Mouse (Mus musculus): ENCODE results near the gene Gpr18. TPM values are rescaled to one million over a fixed set of nuclear protein-coding genes. Genes with fewer than 3 reads are reported as not detected.
"Not testable (repeated sequence)": the region's sequence is repeated elsewhere in the genome, so short reads cannot be mapped to it uniquely, and the experiment has no call there.

The Gpr18 gene
- polyA plus RNA-seq, 1 experiment: 0.06 TPM

DNA sequence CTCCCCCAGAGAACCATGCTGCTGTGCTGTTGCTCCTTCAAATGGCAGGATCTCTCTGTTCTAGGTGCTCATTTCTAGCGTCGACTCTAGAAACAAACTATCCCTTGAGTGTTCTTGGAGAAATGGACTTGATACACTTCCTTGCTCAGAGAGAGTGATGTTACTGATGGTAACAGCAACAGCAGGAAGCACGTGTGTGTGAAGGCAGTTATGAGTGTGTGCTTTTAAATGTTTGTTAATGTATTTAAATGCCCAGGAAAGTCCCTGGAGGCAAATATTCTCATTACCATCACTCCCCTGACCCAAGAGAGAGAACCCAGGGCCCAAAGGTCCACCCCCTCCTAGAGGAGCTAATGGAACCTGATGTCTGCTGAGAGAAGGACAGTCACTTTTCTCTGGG, 49.0 kb downstream of the Gpr18 start:
- Histone ChIP-seq H3K4me1 (ENCODE audit: control insufficient read depth, insufficient read depth, low read length) (peaks cover 4% of the 10 kb centered on the region), H3K4me3 (ENCODE audit: insufficient read depth, low read length) (no peak overlapping the region), H3K27ac (ENCODE audit: insufficient read depth, low read length) (no peak overlapping the region)
- TF ChIP-seq POLR2A (IDR thresholded peaks at IDR 0.05; ENCODE audit: extremely low read depth, insufficient read depth, low read length) (no peak), CTCF (IDR thresholded peaks at IDR 0.05; ENCODE audit: extremely low read depth, insufficient read depth, low read length) (no peak)

DNA sequence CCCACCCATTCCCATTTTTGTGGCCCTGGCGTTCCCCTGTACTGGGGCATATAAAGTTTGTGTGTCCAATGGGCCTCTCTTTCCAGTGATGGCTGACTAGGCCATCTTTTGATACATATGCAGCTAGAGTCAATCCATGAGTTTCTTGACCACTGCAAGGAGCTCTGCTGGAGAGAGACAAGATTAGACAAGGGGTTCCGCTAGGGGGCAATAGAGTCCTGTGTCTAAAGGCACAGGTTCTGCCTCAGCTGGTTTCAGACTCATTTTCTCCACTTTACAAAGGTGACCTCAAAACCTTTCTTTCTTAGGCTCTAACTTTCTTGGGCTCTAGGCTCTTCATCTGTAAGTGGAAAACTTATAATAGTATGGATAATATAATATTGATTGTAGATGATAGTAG, 50.4 kb downstream of the Gpr18 start:
- not testable (repeated sequence) for H3K27ac ChIP-seq (ENCODE audit: insufficient read depth, low read length); H3K4me3 ChIP-seq (ENCODE audit: insufficient read depth, low read length); H3K4me1 ChIP-seq (ENCODE audit: control insufficient read depth, insufficient read depth, low read length)
- peak; percentile 74 for TF ChIP-seq CTCF (IDR thresholded peaks at IDR 0.05; ENCODE audit: extremely low read depth, insufficient read depth, low read length)

Other genes with a start within 250 kb of the Gpr18 start
- 68.4 and 74.9 TPM in 2 replicates for gene Dock9, start 117.9 kb downstream of the Gpr18 start, polyA plus RNA-seq (2012; rRNA removed)
- gene Ubac2, start 37.2 kb downstream of the Gpr18 start, polyA plus RNA-seq (2012; rRNA removed): 41.5 and 41.8 TPM in 2 replicates
- 1.6 and 1.9 TPM in 2 replicates for gene Gpr183, start 49.4 kb upstream of the Gpr18 start, polyA plus RNA-seq (2012; rRNA removed)
- gene Timm8a2, start 118.9 kb upstream of the Gpr18 start, polyA plus RNA-seq (2012; rRNA removed): 0.31 TPM in 1 of 2 replicates, not detected in the other
- 77.6 and 80.1 TPM in 2 replicates for gene Tm9sf2, start 191.3 kb upstream of the Gpr18 start, polyA plus RNA-seq (2012; rRNA removed)

Measured in cortical plate, adult 2 months (tissue).